Mouse (Mus musculus) midbrain, embryonic 13.5 days (tissue): Measurements from ENCODE around the gene Foxo4. TPM values are rescaled to one million over a fixed set of nuclear protein-coding genes. Genes with fewer than 3 reads are reported as not detected.

Source experiments
- ATAC-seq: fragments of 200-750 bp; cut with Nextera tagmentation; 2 replicates; pipeline ENCODE4 v1.8.0; 2017; ENCODE audit warnings: mild to moderate bottlenecking, moderate TSS enrichment, moderate library complexity
- H3K27ac ChIP-seq: fragments of 300-500 bp; sonication (generic); 2 replicates; pipeline ENCODE4 v1.5.1; 2015; ENCODE audit warnings: inconsistent platforms, mild to moderate bottlenecking, moderate library complexity
- H3K27me3 ChIP-seq: fragments of 300-500 bp; sonication (generic); 2 replicates; pipeline ENCODE4 v1.6.1; 2015; ENCODE audit warnings: mild to moderate bottlenecking, inconsistent platforms
- H3K36me3 ChIP-seq: fragments of 300-500 bp; sonication (generic); 2 replicates; pipeline ENCODE4 v1.6.1; 2015; ENCODE audit warnings: mild to moderate bottlenecking, inconsistent platforms
- H3K4me1 ChIP-seq: fragments of 300-500 bp; sonication (generic); replicated peaks from 2 replicates; pipeline ENCODE4 v1.6.1; 2015; ENCODE audit warnings: inconsistent platforms
- H3K4me2 ChIP-seq: fragments of 300-500 bp; sonication (generic); replicated peaks from 2 replicates; pipeline ENCODE4 v1.6.1; 2015; ENCODE audit warnings: moderate library complexity, mild to moderate bottlenecking, inconsistent platforms
- H3K4me3 ChIP-seq: fragments of 300-500 bp; sonication (generic); replicated peaks from 2 replicates; pipeline ENCODE4 v1.5.1; 2015; ENCODE audit warnings: mild to moderate bottlenecking, inconsistent platforms
- H3K9ac ChIP-seq: fragments of 300-500 bp; sonication (generic); replicated peaks from 2 replicates; pipeline ENCODE4 v1.6.1; 2015; ENCODE audit warnings: mild to moderate bottlenecking, inconsistent platforms
- H3K9me3 ChIP-seq: fragments of 300-500 bp; sonication (generic); 2 replicates; pipeline ENCODE4 v1.6.1; 2016; ENCODE audit warnings: mild to moderate bottlenecking, inconsistent platforms
- WGBS: fragments of 180-500 bp; shearing (Covaris S2); methylation state at CpG from one replicate; pipeline ENCODE4 v1.1.7; 2015; 5-methylcytosine and 5-hydroxymethylcytosine counted together
- polyA plus RNA-seq: library from polyadenylated mRNA; unstranded; fragments of >200 nt; fragmentation: Nextera tagmentation; extraction: Ambion mirVana; gene quantifications from 2 replicates; pipeline ENCODE4 v1.2.1, GENCODE M21; 2015

The Foxo4 gene
- polyA plus RNA-seq, 1 experiment from 2014 or later, result 0.86 TPM

- H3K27me3 ChIP-seq, result peaks cover 10% of the 10 kb centered on the region; the same call in 1 of the 2 replicates
- no peak within 1 kb of the TSS for H3K4me3 ChIP-seq
- H3K4me2 ChIP-seq, result no peak within 1 kb of the TSS
- ATAC-seq, result no peak
- H3K9ac ChIP-seq, result no peak within 1 kb of the TSS
- WGBS, result 68% methylated on average over 3 of the region's 3 CpGs
- H3K36me3 ChIP-seq, result no peaks in the 10 kb centered on the region
- no peaks in the 10 kb centered on the region for H3K4me1 ChIP-seq
- no peaks in the 10 kb centered on the region for H3K9me3 ChIP-seq
- no peak within 1 kb of the TSS for H3K27ac ChIP-seq
These were observed 14.4 kb downstream of the Foxo4 start, which contains the start of gene Gm20489 for GRCm38 (mm10) chrX:101268755-101269124. Gm20489 (minus strand) TSS chrX:101269023.

GRCm38 (mm10) chrX:101273410-101273809, 19.1 kb downstream of the Foxo4 start:
- peak overlapping the region; percentile 53 for H3K4me3 ChIP-seq
- no peaks in the 10 kb centered on the region for H3K9me3 ChIP-seq
- peaks cover 2% of the 10 kb centered on the region; the same call in 1 of the 2 replicates for H3K27me3 ChIP-seq
- peak overlapping the region; percentile 72; the same call in 1 of the 2 replicates for H3K9ac ChIP-seq
- 22% methylated on average over 6 of the region's 6 CpGs for WGBS
- peak overlapping the region; percentile 59 for H3K4me2 ChIP-seq
- H3K4me1 ChIP-seq, result peaks cover 10% of the 10 kb centered on the region
- H3K36me3 ChIP-seq, result peaks cover 18% of the 10 kb centered on the region
- peak; percentile 29 for ATAC-seq
- peak overlapping the region; percentile 46; the same call in 1 of the 2 replicates for H3K27ac ChIP-seq

GRCm38 (mm10) chrX:101273875-101274738, 19.8 kb downstream of the Foxo4 start, which contains the start of gene Med12:
Med12 (plus strand) TSS chrX:101274030.
- Histone ChIP-seq H3K9ac (peak within 1 kb of the TSS; percentile 72), H3K27ac (peak within 1 kb of the TSS; percentile 46), H3K36me3 (peaks cover 25% of the 10 kb centered on the region), H3K4me1 (peaks cover 10% of the 10 kb centered on the region), H3K9me3 (no peaks in the 10 kb centered on the region), H3K4me3 (peak within 1 kb of the TSS; percentile 53), H3K4me2 (peak within 1 kb of the TSS; percentile 59), H3K27me3 (peaks cover 2% of the 10 kb centered on the region; the same call in 1 of the 2 replicates)
- peak; percentile 97 for ATAC-seq
- 23% methylated on average over 54 of the region's 54 CpGs for WGBS

- WGBS, result 81% methylated on average over 6 of the region's 6 CpGs
- Histone ChIP-seq H3K4me2 (no peak overlapping the region), H3K9me3 (no peaks in the 10 kb centered on the region), H3K9ac (no peak overlapping the region), H3K4me3 (no peak overlapping the region), H3K4me1 (no peaks in the 10 kb centered on the region), H3K27ac (no peak overlapping the region), H3K36me3 (peaks cover 82% of the 10 kb centered on the region), H3K27me3 (no peaks in the 10 kb centered on the region)
- ATAC-seq, result no peak
These were observed 28.5 kb downstream of the Foxo4 start for GRCm38 (mm10) chrX:101282813-101283212.

- Histone ChIP-seq H3K9me3 (no peaks in the 10 kb centered on the region), H3K4me1 (no peaks in the 10 kb centered on the region), H3K27ac (no peak overlapping the region), H3K4me2 (no peak overlapping the region), H3K36me3 (peaks cover 90% of the 10 kb centered on the region), H3K27me3 (no peaks in the 10 kb centered on the region), H3K4me3 (no peak overlapping the region), H3K9ac (no peak overlapping the region)
- peak; percentile 66; the same call in 1 of the 2 replicates for ATAC-seq
- WGBS, result 29% methylated on average over 6 of the region's 6 CpGs
These were observed 31.2 kb downstream of the Foxo4 start for GRCm38 (mm10) chrX:101285534-101285933.

GRCm38 (mm10) chrX:101285953-101286670, 31.8 kb downstream of the Foxo4 start:
- Histone ChIP-seq H3K27me3 (no peaks in the 10 kb centered on the region), H3K36me3 (peaks cover 89% of the 10 kb centered on the region), H3K4me2 (no peak overlapping the region), H3K9me3 (no peaks in the 10 kb centered on the region), H3K4me1 (no peaks in the 10 kb centered on the region), H3K9ac (no peak overlapping the region), H3K4me3 (no peak overlapping the region), H3K27ac (no peak overlapping the region)
- 0 out of 2 replicates have a peak, but pooled peaks have one; percentile 17 for ATAC-seq
- 94% methylated on average over 14 of the region's 14 CpGs for WGBS

GRCm38 (mm10) chrX:101287543-101287942, 33.2 kb downstream of the Foxo4 start:
- WGBS, result 93% methylated on average over 3 of the region's 3 CpGs
- H3K4me1 ChIP-seq, result no peaks in the 10 kb centered on the region
- H3K9ac ChIP-seq, result no peak overlapping the region
- H3K27ac ChIP-seq, result no peak overlapping the region
- H3K9me3 ChIP-seq, result no peaks in the 10 kb centered on the region
- no peaks in the 10 kb centered on the region for H3K27me3 ChIP-seq
- no peak for ATAC-seq
- H3K4me3 ChIP-seq, result no peak overlapping the region
- no peak overlapping the region for H3K4me2 ChIP-seq
- peaks cover 89% of the 10 kb centered on the region for H3K36me3 ChIP-seq

GRCm38 (mm10) chrX:101288432-101288831, 34.1 kb downstream of the Foxo4 start:
- no peak overlapping the region for H3K4me2 ChIP-seq
- H3K36me3 ChIP-seq, result peaks cover 89% of the 10 kb centered on the region
- H3K4me3 ChIP-seq, result no peak overlapping the region
- 91% methylated on average over 6 of the region's 6 CpGs for WGBS
- H3K9me3 ChIP-seq, result no peaks in the 10 kb centered on the region
- H3K27ac ChIP-seq, result no peak overlapping the region
- ATAC-seq, result no peak
- H3K27me3 ChIP-seq, result no peaks in the 10 kb centered on the region
- no peak overlapping the region for H3K9ac ChIP-seq
- no peaks in the 10 kb centered on the region for H3K4me1 ChIP-seq

GRCm38 (mm10) chrX:101289037-101289436, 34.7 kb downstream of the Foxo4 start:
- H3K9me3 ChIP-seq, result no peaks in the 10 kb centered on the region
- no peaks in the 10 kb centered on the region for H3K27me3 ChIP-seq
- no peak overlapping the region for H3K27ac ChIP-seq
- no peaks in the 10 kb centered on the region for H3K4me1 ChIP-seq
- no peak for ATAC-seq
- WGBS, result 91% methylated on average over 7 of the region's 7 CpGs
- H3K4me3 ChIP-seq, result no peak overlapping the region
- H3K4me2 ChIP-seq, result no peak overlapping the region
- H3K36me3 ChIP-seq, result peaks cover 88% of the 10 kb centered on the region
- H3K9ac ChIP-seq, result no peak overlapping the region

- H3K36me3 ChIP-seq, result peaks cover 88% of the 10 kb centered on the region
- ATAC-seq, result no peak
These were observed 35.8 kb downstream of the Foxo4 start for GRCm38 (mm10) chrX:101290111-101290510.

GRCm38 (mm10) chrX:101299055-101299454, 44.7 kb downstream of the Foxo4 start, which contains the start of gene Nlgn3:
Nlgn3 (plus strand) TSS chrX:101299168.
- ATAC-seq, result peak; percentile 35
- H3K4me1 ChIP-seq, result peaks cover 34% of the 10 kb centered on the region
- peak within 1 kb of the TSS; percentile 56 for H3K4me3 ChIP-seq
- peak within 1 kb of the TSS; percentile 83 for H3K27ac ChIP-seq
- H3K27me3 ChIP-seq, result no peaks in the 10 kb centered on the region
- peak within 1 kb of the TSS; percentile 59 for H3K4me2 ChIP-seq
- H3K9me3 ChIP-seq, result no peaks in the 10 kb centered on the region
- peak within 1 kb of the TSS; percentile 77 for H3K9ac ChIP-seq
- WGBS, result 16% methylated on average over 20 of the region's 24 CpGs
- peaks cover 27% of the 10 kb centered on the region for H3K36me3 ChIP-seq

More at GRCm38 (mm10) chrX:101290111-101290510, 35.8 kb downstream of the Foxo4 start:
- H3K9ac ChIP-seq, result no peak overlapping the region
- no peak overlapping the region for H3K27ac ChIP-seq
- no peaks in the 10 kb centered on the region for H3K27me3 ChIP-seq
- H3K4me1 ChIP-seq, result no peaks in the 10 kb centered on the region
- no peak overlapping the region for H3K4me2 ChIP-seq
- no peaks in the 10 kb centered on the region for H3K9me3 ChIP-seq
- H3K4me3 ChIP-seq, result no peak overlapping the region
- WGBS, result 88% methylated on average over 10 of the region's 10 CpGs
